Comparison of ENCODE assay signal across 8 mouse cellular contexts in the genomic region with DNA sequence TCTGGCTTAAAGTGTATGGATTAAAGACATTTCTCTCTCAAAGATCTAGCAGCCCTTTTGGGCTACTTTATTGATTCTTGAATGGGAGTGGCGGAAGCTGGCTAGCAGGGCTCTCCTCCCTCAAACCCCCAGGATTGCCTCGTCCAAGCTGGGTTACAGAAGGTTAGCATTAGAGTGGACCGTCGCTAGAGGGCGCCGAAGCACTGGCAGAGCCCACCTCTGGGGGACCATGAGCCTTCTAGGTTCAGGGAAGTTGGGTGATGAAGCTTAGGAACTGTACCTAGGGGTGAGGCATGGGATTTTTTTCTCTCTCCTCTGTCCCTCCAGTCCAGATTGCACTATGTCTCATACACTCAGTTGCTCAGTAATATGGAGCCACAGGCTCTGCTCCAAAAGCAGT. TPM values are rescaled to one million over a fixed set of nuclear protein-coding genes. Genes with fewer than 3 reads are reported as not detected.
DNase-seq lines count a peak whose midpoint lies in the region; ATAC-seq and TF ChIP-seq lines count a peak whose summit lies in the region.

No protein-coding gene starts in this region.

- TF ChIP-seq EP300 in lung, postnatal 0 days (IDR thresholded peaks at IDR 0.05) = no peak

- no peaks in the 10 kb centered on the region for H3K4me1 ChIP-seq in lung, postnatal 0 days (ENCODE audit: insufficient read depth, low read depth, low read length)

- no peak overlapping the region for H3K9ac ChIP-seq in lung, postnatal 0 days (replicated peaks; ENCODE audit: low read depth)

- H3K4me3 ChIP-seq in lung, postnatal 0 days (ENCODE audit: low read depth, low read length) = no peak overlapping the region

- H3K27ac ChIP-seq in lung, postnatal 0 days (ENCODE audit: low read length) = no peak overlapping the region

- under 1% methylated on average over 6 of the region's 6 CpGs for WGBS in lung, postnatal 0 days

- H3K27me3 ChIP-seq in lung, postnatal 0 days (replicated peaks; ENCODE audit: insufficient read depth, low read length) = peaks cover 4% of the 10 kb centered on the region; the same call in 1 of the 2 replicates

- no peaks in the 10 kb centered on the region for H3K9me3 ChIP-seq in lung, postnatal 0 days (ENCODE audit: low read length)

- peak; percentile 85 for TF ChIP-seq CTCF in lung, postnatal 0 days (IDR thresholded peaks at IDR 0.05)

- no peaks in the 10 kb centered on the region for H3K36me3 ChIP-seq in lung, postnatal 0 days (ENCODE audit: insufficient read depth, low read length)

- peak; percentile 7 to 31 for DNase-seq in CD8-positive naive resting alpha-beta T cell, adult 2 months (ENCODE audit: low read depth in 2 of 2, low spot score in 2 of 2)
- DNase-seq in R1 (ENCODE audit: low read depth, low spot score) = peak; percentile 61
- DNase-seq in kidney, postnatal 25 days = peak; percentile 73 to 79
- DNase-seq in lung, postnatal 0 days (ENCODE audit: low spot score) = peak; percentile 67
- peak; percentile 83 for DNase-seq in retina, embryonic 14.5 days (ENCODE audit: low spot score)

- ATAC-seq in common myeloid progenitor, adult 5-6 weeks (replicated peaks; ENCODE audit: low read depth, poor library complexity, severe bottlenecking) = peak; percentile 95
- ATAC-seq in granulocyte monocyte progenitor cell, adult 5-6 weeks (replicated peaks; ENCODE audit: poor library complexity, severe bottlenecking) = peak; percentile 88
- no peak for ATAC-seq in lung, postnatal 0 days
- ATAC-seq in erythroblast, adult 5-6 weeks (replicated peaks; ENCODE audit: low FRiP score, poor library complexity, severe bottlenecking) = no peak

- H3K4me2 ChIP-seq in lung, postnatal 0 days (replicated peaks; ENCODE audit: low read depth, low read length) = no peak overlapping the region

RNA-seq across cellular contexts. Expression of gene Cpne4, which starts 27.4 kb away (rescaled TPM):
- not detected in 2 replicates for total RNA-seq in common myeloid progenitor, adult 5-6 weeks (2017)
- total RNA-seq in granulocyte monocyte progenitor cell, adult 5-6 weeks (2014; fragmentation: Nextera tagmentation) = not detected in 2 replicates
- total RNA-seq in granulocyte monocyte progenitor cell, adult 5-6 weeks (2017) = not detected in 2 replicates
- 0.16 and 0.18 TPM in 2 replicates for polyA plus RNA-seq in lung, postnatal 0 days (2015; fragmentation: Nextera tagmentation; extraction: Ambion mirVana)
- not detected in 2 replicates for total RNA-seq in erythroblast, adult 5-6 weeks (2015; ENCODE audit: low replicate concordance)
- total RNA-seq in erythroblast, adult 5-6 weeks (2017; ENCODE audit: low replicate concordance) = not detected in 2 replicates

Comparison
In these comparisons a context has a peak if more than half of its experiments do, and no peak if none do; other contexts are left out.
1. DNase-seq: peak in every context shown above with its lines; median percentile 83 in retina, embryonic 14.5 days; 76 in kidney, postnatal 25 days; 67 in lung, postnatal 0 days; 61 in R1; 19 in CD8-positive naive resting alpha-beta T cell, adult 2 months.
2. ATAC-seq: peak in common myeloid progenitor, adult 5-6 weeks (single experiment) and granulocyte monocyte progenitor cell, adult 5-6 weeks (single experiment); none in lung, postnatal 0 days (single experiment) and erythroblast, adult 5-6 weeks (single experiment).